Mouse (Mus musculus) myocyte (in vitro differentiated cells): ENCODE results near the gene Myrip.

Source experiments
- CEBPB ChIP-seq: IDR thresholded peaks from 2 replicates; pipeline ENCODE4 v1.6.1; 2011; ENCODE audit warnings: mild to moderate bottlenecking, moderate library complexity; ENCODE audit not compliant: poor library complexity, insufficient read depth, severe bottlenecking
- E2F4 ChIP-seq: IDR thresholded peaks from one replicate; pipeline ENCODE4 v1.6.1; 2011; ENCODE audit warnings: mild to moderate bottlenecking, control low read depth, moderate library complexity; ENCODE audit not compliant: insufficient read depth
- MAX ChIP-seq: IDR thresholded peaks from one replicate; pipeline ENCODE4 v1.6.1; 2011; ENCODE audit warnings: low read depth, mild to moderate bottlenecking, control low read depth
- POLR2A ChIP-seq: IDR thresholded peaks from one replicate; pipeline ENCODE4 v1.6.1; 2011; ENCODE audit warnings: low read depth, mild to moderate bottlenecking, control low read depth, moderate library complexity; ENCODE audit not compliant: insufficient read length
- SRF ChIP-seq: IDR thresholded peaks from one replicate; pipeline ENCODE4 v1.6.1; 2011; ENCODE audit warnings: low read depth; ENCODE audit not compliant: control insufficient read depth, insufficient read length
- USF1 ChIP-seq: IDR thresholded peaks from one replicate; pipeline ENCODE4 v1.6.1; 2011; ENCODE audit warnings: low read depth, mild to moderate bottlenecking, control low read depth, moderate library complexity

DNA sequence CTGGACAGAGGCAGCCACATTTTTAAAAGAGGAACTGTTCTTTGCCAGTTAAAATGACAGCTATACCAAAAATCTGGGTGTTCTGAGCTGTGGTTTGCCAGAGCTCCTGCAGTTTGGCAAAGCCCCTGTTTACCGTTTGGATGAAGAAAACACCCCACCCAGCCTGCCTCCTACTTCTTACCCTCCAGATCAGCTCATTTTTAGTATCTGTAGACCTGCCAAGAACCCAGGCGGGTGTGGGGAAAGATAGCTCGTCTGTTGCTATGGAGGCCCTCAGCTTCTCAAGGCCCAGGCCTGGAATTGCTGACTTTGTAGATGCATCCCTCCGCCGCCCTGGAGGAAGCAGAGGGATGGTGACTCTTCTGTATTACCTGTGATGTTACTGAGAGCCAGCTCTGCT, 102.3 kb downstream of the Myrip start:
- no peak for TF ChIP-seq POLR2A
- TF ChIP-seq SRF: no peak
- TF ChIP-seq USF1: no peak
- no peak for TF ChIP-seq E2F4
- no peak for TF ChIP-seq CEBPB
- no peak for TF ChIP-seq MAX
